Mouse (Mus musculus): ENCODE measurements at regions not wholly inside any gene's neighbourhood (a gene's known extent, or its start where the extent isn't known, plus 50 kb on each side); places are given as distances from the start of the nearest gene placed in this dataset.

DNA sequence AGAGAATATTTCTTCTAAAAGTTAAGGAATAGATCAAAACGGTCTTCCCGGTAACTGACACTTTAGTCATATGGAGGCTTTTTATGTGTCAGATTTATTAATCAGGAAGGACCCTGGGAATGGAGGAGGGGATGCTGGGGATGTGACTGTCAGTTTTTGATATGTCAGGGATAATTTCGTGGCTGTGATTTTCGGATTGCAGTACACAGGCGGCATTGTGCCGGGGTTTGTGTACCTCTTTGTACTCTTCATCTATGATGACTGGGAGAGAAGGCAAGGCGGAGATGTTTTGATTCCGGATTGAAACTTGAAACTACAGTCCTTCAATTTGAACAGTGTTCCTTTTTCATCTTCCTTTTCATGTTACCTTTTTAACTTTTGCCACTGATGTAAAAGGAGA is 344.2 kb downstream of the Mdfic start:
- no peak for DNase-seq

DNA sequence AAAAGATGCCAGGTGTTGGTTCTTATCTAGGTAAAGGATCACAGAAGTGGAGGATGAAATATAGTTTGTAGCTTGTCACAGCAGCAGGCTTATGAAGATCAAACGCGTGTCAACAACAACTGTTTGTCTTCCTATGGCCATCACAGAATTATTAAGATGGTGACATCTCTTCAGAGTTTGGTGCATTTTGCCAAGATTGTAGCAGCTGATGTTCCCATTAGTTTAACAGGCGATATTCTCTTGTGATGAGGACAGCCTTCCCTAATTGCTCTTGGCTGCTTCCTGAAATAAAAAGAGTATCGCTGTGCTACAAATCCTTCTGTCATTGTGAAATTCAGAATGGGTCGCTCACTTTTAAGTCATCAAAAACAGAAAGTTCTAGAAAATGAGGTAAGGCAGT is 344.7 kb downstream of the Mdfic start:
- DNase-seq = no peak

DNA sequence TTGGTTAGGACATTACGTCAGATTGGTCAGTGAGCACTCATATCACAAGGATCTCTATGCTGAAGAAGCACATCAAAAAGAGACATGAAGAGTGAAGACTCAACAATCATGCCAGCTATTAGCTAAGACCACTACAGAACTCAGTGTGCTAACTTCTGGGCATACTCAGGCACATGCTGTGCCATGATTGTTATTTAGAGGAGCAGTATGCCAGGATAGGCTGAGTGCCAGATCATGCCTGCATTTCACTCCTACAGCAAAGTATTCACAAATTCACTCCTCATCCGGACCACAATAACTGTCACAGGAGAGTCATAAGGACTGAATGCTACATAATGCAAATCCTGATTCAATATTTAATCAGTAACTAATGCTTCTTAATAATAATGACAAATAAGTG is 355.8 kb downstream of the Mdfic start:
- peak in 1 of 2 experiments; percentile 4 for DNase-seq

GRCm38 (mm10) chr6:16077195-16077810 is 356.8 kb downstream of the Mdfic start:
- no peak for DNase-seq

DNA sequence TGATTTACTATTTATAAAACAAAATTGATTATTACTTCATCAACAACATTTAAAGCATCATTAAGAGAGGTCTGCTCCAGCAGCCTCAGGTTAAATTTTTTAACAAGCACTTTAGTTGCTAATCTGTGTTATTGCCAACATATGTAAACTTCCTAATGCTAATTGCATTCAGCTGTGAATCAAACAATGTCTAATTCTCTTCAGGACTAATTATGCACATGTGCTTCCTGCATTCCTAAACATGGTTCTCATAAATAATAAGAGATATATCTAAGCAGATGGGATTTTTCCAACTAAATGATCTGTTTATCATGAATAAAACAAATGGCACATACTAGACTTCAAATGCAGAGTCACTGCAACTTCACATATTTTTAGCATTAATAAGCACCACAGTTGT is 357.5 kb downstream of the Mdfic start:
- DNase-seq = no peak

DNA sequence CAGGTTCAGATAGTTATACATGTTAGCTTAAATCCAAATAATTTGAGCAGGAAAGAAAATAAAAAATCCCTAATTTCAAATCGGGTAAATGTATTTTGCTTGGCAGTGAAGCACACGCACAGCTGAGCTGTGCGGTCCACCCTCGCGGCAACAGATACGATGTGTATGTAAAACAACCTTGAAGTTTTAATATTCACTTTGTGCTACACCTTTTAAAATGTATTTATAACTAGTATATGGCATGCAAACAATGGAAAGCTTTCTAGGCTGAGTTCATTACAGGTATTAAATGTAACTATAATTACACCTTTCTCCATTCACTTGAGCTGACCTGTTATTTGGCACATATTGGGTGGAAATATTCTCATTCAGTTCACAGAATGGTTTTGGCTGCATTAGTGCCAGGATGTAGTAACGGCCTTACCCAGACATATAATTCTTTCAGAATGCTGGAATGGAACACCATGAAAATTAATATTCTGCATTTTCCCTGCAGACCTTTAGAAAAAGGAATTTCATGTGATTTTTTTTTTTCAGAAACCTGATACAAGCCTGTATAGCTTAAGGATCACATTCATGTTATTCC is 366.6 kb downstream of the Mdfic start:
- DNase-seq = no peak

- no peak for DNase-seq
These were observed 378.3 kb downstream of the Mdfic start for GRCm38 (mm10) chr6:16098761-16099160.

DNA sequence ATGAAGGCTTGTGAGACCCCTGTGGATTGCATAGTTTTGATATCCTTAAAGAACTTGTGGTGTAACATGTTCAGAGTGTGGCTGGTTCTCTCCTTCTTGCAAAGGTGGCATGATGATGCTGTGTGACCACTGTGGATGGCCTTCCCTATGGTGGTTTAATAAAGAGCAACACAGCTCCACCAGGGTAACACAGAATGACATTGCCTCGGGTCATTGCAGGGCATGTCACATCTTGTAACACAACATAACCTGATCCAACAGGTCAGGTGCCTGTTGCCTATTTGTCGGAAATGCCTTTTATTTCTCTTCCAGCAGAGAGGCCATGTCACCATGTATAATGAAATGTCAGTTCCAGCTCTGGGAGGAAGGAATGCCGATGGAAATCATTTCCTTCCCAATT is 420.5 kb downstream of the Mdfic start:
- DNase-seq = no peak

DNA sequence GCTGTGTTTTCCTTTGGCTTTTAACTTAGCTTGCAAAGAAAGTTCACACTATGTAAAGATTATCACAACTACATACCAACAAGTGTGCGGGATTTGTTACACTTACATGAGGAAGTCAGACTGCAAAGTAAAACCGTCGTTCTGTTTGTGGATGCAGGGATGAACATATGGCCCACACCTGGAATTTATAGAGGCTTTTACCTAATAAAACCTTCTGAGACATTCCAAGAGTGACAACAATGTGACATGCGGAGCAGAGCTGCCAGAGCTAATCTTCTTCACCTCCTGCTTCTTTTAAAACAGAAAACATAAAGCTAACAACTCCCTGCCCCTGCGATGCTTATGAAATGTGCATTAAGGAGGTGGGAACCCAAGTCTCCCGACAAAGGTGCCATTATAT is 424.1 kb downstream of the Mdfic start:
- no peak for DNase-seq

DNA sequence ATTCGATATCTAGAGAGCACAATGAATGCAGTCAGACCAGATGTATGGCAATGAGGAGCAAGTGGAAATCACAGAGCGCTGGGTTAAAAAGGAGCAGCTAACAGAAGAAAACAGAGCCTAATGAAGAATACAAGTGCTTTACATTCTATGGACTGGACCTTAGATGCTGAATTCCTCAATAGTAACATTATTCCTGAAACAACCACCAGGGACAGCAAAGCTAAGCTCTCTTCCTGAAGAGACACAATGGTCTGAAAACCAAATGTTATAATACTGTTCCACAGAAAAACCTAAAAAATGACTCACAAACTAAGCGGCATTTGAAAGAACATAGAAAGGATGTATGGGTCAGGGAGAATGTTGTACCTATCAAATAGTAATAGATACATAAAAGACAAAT is 430.1 kb downstream of the Mdfic start:
- no peak for DNase-seq

DNA sequence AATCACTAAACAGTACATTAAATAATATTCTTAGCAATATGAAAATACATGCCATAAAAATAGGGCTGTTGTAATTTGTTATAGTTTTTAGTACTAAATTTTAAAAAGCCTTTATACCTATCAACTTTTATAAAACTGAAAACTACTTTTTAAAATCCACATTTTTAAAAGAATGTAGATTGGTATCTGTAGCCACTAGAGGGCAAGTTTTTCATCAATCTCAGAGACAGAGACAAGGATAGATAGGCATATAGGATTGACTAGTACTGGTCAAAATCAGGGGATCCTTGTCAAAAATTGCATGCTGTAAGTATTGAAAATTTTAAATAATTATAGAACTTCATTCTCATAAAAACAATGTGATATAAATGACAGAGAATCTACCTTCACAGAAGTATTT is 431.0 kb downstream of the Mdfic start:
- DNase-seq = no peak

- DNase-seq = no peak
These were observed 432.2 kb downstream of the Mdfic start for GRCm38 (mm10) chr6:16152691-16153090.

DNA sequence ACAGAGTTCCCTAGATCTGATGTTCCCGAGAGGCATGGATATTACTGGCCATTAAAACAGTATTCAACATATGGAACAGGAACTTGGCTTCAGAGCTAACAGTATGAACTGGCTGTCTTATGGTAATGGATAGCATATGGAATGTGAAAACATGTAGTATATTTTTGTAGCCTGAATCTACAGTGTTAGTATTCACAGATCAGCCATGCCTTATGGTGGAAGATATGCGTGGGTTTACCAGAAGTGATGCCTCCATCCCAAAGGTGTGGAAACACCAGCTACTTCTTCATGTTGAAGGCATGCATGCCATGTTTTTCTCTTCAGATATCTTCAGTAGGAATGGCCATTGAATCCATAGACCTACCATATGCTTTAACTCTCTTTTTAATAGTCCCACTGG is 444.6 kb downstream of the Mdfic start:
- no peak for DNase-seq

DNA sequence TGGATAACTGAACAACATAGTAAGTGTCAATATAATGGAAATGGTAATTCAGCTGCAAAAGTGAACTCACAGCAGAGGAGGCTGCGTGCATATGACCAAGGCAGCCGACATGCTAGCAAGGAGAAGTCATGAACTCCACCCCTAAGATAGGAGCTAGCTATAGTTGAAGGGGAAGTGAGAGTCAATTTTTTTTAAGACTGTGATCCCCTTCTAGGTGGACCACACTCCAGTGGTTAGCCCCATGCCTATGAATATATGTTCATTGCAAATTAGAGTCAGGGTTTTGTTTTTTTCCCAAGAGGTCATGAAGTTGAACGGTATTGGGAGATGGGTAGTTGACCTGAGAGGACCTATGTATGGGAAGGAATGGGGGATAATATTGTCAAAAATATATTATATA is 451.4 kb downstream of the Mdfic start:
- DNase-seq = no peak

- no peak for DNase-seq
These were observed 456.9 kb downstream of the Mdfic start for GRCm38 (mm10) chr6:16177313-16177712.

DNA sequence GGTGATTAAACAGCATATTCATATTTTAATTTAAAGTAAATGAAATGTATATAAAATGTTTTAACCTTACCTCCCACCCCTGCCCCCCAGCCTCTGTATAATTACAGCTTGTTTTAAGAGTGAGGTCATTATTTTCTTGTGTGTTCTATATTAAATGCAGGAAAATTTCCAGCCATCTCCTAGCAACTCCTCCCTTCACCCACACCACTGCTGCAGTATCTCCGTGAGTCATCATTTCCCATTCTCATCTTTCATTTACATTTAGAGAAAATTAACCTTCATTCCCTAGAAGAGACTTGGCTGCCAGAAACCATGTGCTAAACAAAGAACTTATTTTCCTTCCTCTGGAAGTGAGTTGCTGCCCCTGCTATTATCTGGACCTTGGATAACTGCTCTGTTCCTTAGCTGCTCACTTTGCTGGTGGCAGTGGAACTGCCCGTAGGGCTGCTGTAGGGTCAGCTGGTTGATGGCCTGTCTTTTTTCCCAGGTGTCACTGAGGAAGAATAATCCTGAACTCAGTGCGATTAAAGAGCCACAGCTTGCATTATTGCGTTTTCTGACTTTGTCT is 467.6 kb downstream of the Mdfic start:
- DNase-seq = peak; percentile 9 to 15

DNA sequence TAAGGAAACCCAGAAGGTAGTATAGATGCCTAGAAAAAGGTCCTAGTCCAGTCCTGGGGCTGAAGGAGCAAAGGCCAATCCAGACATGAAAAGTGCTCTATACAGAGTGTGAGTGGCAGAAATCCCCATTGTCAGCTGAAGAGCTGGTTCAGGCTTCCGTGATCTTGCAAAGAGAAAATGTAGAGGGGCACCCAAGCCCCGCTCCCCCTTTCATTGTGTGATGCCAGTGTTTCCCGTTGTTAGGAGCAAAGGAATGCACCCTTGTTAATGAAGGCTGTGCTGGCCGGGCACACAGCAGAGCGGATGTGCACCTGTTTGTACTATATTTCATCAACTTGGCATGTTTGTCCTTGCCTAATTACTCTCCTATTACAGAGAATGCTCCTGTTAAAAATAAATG is 492.5 kb downstream of the Mdfic start:
- DNase-seq = no peak

GRCm38 (mm10) chr6:16213635-16214034 is 493.2 kb downstream of the Mdfic start:
- DNase-seq = no peak

DNA sequence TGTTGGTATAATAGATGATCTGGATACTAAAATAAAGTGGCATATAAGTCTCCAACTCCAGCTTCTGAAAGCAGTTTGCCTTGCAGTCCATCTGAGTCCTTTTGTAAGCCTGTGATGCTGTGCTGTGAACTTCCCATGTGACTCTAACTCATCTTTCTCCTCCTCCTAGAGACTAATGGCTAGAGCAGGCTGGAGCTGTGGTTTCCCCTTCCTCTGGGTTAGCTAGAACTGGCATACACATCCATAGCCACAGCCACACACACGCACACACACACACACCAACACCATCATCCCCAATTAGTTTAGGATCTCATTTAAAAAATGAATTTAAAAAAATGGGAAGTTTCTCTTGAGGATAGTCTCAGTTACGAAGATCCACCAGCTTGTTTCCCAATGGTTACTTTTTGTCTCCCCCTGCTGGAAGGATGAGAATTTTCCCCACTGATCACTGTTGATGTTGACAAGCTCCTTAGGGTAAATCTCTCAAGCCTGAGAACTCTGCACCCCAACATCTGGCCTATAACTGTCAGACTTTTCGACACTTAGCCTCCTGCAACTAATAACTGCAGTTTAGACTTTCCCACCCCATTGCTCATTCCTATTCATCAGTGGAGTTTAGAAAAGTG is 500.7 kb downstream of the Mdfic start:
- peak in 1 of 2 experiments; percentile 9 for DNase-seq
